Mouse (Mus musculus): ENCODE measurements at regions not wholly inside any gene's neighbourhood (a gene's known extent, or its start where the extent isn't known, plus 50 kb on each side); places are given as distances from the start of the nearest gene placed in this dataset.

- TF ChIP-seq CTCF (IDR thresholded peaks at IDR 0.05; ENCODE audit: extremely low read depth, insufficient read depth, low read length) = no peak
- no peak for TF ChIP-seq POLR2A (IDR thresholded peaks at IDR 0.05; ENCODE audit: extremely low read depth, insufficient read depth, low read length)
- H3K4me3 ChIP-seq (ENCODE audit: insufficient read depth, low read length) = no peak overlapping the region
- H3K27ac ChIP-seq (ENCODE audit: insufficient read depth, low read length) = no peak overlapping the region
- no peaks in the 10 kb centered on the region for H3K4me1 ChIP-seq (ENCODE audit: control insufficient read depth, insufficient read depth, low read length)
Measured at GRCm38 (mm10) chr3:118485966-118486365, 76.0 kb upstream of the Dpyd start.

DNA sequence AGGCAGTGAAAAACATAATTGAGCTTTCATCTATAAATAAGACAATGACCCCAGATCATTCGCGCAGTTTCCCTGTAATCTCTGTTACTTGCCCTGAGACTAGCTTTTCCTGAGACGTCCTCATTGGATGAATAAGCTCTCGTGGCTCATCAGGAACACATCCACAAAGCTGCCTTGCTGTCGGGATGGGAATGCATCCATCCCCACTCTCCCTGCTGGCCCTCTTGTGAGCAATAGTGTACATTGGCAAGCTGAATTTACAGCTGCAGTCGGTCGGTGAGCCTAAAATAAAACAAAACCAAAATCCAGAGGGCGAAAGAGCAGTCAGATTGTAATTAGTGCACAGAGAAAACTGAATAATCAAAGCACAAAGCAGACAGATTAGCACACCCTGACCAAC, 74.5 kb upstream of the Dpyd start:
- TF ChIP-seq CTCF (IDR thresholded peaks at IDR 0.05; ENCODE audit: extremely low read depth, insufficient read depth, low read length) = no peak
- no peak for TF ChIP-seq POLR2A (IDR thresholded peaks at IDR 0.05; ENCODE audit: extremely low read depth, insufficient read depth, low read length)
- Histone ChIP-seq H3K4me3 (ENCODE audit: insufficient read depth, low read length) (no peak overlapping the region), H3K4me1 (ENCODE audit: control insufficient read depth, insufficient read depth, low read length) (no peaks in the 10 kb centered on the region), H3K27ac (ENCODE audit: insufficient read depth, low read length) (no peak overlapping the region)

- Histone ChIP-seq H3K4me3 (ENCODE audit: insufficient read depth, low read length) (no peak overlapping the region), H3K27ac (ENCODE audit: insufficient read depth, low read length) (no peak overlapping the region), H3K4me1 (ENCODE audit: control insufficient read depth, insufficient read depth, low read length) (peaks cover 2% of the 10 kb centered on the region)
- TF ChIP-seq CTCF (IDR thresholded peaks at IDR 0.05; ENCODE audit: extremely low read depth, insufficient read depth, low read length) (no peak), POLR2A (IDR thresholded peaks at IDR 0.05; ENCODE audit: extremely low read depth, insufficient read depth, low read length) (no peak)
Measured at GRCm38 (mm10) chr3:118491101-118491500, 70.8 kb upstream of the Dpyd start.

GRCm38 (mm10) chr3:118491871-118492270, 70.1 kb upstream of the Dpyd start:
- H3K27ac ChIP-seq (ENCODE audit: insufficient read depth, low read length) = no peak overlapping the region
- TF ChIP-seq CTCF (IDR thresholded peaks at IDR 0.05; ENCODE audit: extremely low read depth, insufficient read depth, low read length) (no peak), POLR2A (IDR thresholded peaks at IDR 0.05; ENCODE audit: extremely low read depth, insufficient read depth, low read length) (no peak)
- peaks cover 2% of the 10 kb centered on the region for H3K4me1 ChIP-seq (ENCODE audit: control insufficient read depth, insufficient read depth, low read length)
- H3K4me3 ChIP-seq (ENCODE audit: insufficient read depth, low read length) = no peak overlapping the region

DNA sequence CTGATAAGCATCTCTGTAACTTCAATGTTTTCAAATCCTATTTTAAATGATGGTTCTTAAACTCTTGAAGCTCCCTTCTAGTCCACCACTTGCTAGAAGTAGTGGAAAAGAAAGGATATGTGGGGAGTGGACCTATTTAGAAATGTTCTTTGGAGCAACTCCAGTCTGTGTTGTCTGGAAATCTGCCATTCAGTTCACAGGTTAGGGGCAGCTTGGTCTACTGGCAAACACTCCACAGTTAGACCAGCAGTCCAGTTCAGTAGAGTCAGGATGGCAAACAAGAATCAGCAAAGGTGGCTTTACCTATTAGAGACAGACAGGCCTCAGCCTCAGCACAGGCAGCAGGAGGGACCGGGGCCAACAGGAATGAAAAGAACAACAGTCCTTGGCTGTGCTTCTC, 67.3 kb upstream of the Dpyd start:
- Histone ChIP-seq H3K27ac (ENCODE audit: insufficient read depth, low read length) (no peak overlapping the region), H3K4me1 (ENCODE audit: control insufficient read depth, insufficient read depth, low read length) (peaks cover 2% of the 10 kb centered on the region), H3K4me3 (ENCODE audit: insufficient read depth, low read length) (no peak overlapping the region)
- TF ChIP-seq CTCF (IDR thresholded peaks at IDR 0.05; ENCODE audit: extremely low read depth, insufficient read depth, low read length) (no peak), POLR2A (IDR thresholded peaks at IDR 0.05; ENCODE audit: extremely low read depth, insufficient read depth, low read length) (no peak)

GRCm38 (mm10) chr3:118500234-118500633, 61.7 kb upstream of the Dpyd start:
- TF ChIP-seq POLR2A (IDR thresholded peaks at IDR 0.05; ENCODE audit: extremely low read depth, insufficient read depth, low read length) = no peak
- no peak for TF ChIP-seq CTCF (IDR thresholded peaks at IDR 0.05; ENCODE audit: extremely low read depth, insufficient read depth, low read length)
- H3K27ac ChIP-seq (ENCODE audit: insufficient read depth, low read length) = no peak overlapping the region
- no peak overlapping the region for H3K4me3 ChIP-seq (ENCODE audit: insufficient read depth, low read length)
- H3K4me1 ChIP-seq (ENCODE audit: control insufficient read depth, insufficient read depth, low read length) = no peaks in the 10 kb centered on the region; the same call in 1 of the 2 replicates

- no peak for TF ChIP-seq POLR2A (IDR thresholded peaks at IDR 0.05; ENCODE audit: extremely low read depth, insufficient read depth, low read length)
- TF ChIP-seq CTCF (IDR thresholded peaks at IDR 0.05; ENCODE audit: extremely low read depth, insufficient read depth, low read length) = no peak
- H3K4me3 ChIP-seq (ENCODE audit: insufficient read depth, low read length) = peak overlapping the region; percentile 49
- peaks cover 11% of the 10 kb centered on the region; the same call in 1 of the 2 replicates for H3K4me1 ChIP-seq (ENCODE audit: control insufficient read depth, insufficient read depth, low read length)
- H3K27ac ChIP-seq (ENCODE audit: insufficient read depth, low read length) = peak overlapping the region; percentile 45; the same call in 1 of the 2 replicates
Measured at GRCm38 (mm10) chr3:118507582-118508237, 54.2 kb upstream of the Dpyd start.

DNA sequence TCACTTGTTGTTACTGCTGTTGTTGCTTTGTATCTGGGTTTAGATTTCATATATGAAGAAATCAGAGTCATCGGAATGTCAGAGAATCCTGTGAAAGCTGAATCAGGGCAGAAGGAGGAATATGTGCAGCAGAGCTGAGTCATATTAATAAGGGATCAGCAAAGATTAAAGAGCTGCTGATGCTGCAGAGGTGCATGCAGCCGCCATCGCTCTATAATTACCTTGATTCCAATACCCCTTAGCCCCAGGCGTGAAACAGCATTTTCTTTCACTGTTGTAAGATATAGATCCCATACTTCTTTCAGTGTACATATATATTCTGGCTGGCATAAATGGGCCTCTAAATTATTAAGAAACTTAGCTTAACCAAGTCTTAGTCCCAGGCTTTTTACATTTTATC, 51.1 kb upstream of the Dpyd start:
- TF ChIP-seq CTCF (IDR thresholded peaks at IDR 0.05; ENCODE audit: extremely low read depth, insufficient read depth, low read length) = no peak
- no peak for TF ChIP-seq POLR2A (IDR thresholded peaks at IDR 0.05; ENCODE audit: extremely low read depth, insufficient read depth, low read length)
- no peak overlapping the region; the same call in 1 of the 2 replicates for H3K27ac ChIP-seq (ENCODE audit: insufficient read depth, low read length)
- H3K4me3 ChIP-seq (ENCODE audit: insufficient read depth, low read length) = no peak overlapping the region
- peaks cover 10% of the 10 kb centered on the region; the same call in 1 of the 2 replicates for H3K4me1 ChIP-seq (ENCODE audit: control insufficient read depth, insufficient read depth, low read length)

DNA sequence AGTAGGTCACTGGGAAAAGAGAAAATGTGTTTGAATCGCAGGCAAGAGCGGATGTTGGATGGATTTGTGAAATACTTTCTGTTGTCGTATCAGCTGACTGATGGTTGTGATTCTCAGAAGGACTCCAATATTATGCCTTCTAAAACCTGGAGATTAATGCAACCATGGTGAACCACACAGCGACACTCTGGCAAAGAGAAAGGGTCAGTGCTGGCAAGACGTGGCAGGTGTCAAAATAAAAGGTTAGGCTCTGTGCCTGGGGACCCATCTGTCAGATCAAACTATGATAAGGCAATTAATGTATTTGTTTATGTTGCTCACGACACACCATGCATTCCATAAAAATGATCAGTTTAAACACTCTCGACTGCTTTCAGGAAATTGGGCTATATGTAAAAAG, 50.0 kb upstream of the Dpyd start:
- Histone ChIP-seq H3K4me1 (ENCODE audit: control insufficient read depth, insufficient read depth, low read length) (peaks cover 10% of the 10 kb centered on the region; the same call in 1 of the 2 replicates), H3K27ac (ENCODE audit: insufficient read depth, low read length) (no peak overlapping the region), H3K4me3 (ENCODE audit: insufficient read depth, low read length) (no peak overlapping the region)
- TF ChIP-seq CTCF (IDR thresholded peaks at IDR 0.05; ENCODE audit: extremely low read depth, insufficient read depth, low read length) (no peak), POLR2A (IDR thresholded peaks at IDR 0.05; ENCODE audit: extremely low read depth, insufficient read depth, low read length) (no peak)

Measured in cortical plate, adult 2 months (tissue).